Mouse (Mus musculus) layer of hippocampus, postnatal 10 days (tissue): Measurements from ENCODE around the gene Vgf. TPM values are rescaled to one million over a fixed set of nuclear protein-coding genes. Genes with fewer than 3 reads are reported as not detected.

ENCODE experiments used
- DNase-seq, 2 experiments: peaks; one replicate each; pipeline ENCODE4 v3.0.0; 2021; ENCODE audit warnings: low spot score in 2 of 2
- long read RNA-seq: library from polyadenylated mRNA; stranded (forward); transcript quantifications from one replicate; pipeline ENCODE4 v2.0.0, GENCODE M21; 2023
- total RNA-seq, 2 experiments: library from RNA; stranded (reverse); gene quantifications; 2 replicates each; pipeline ENCODE4 v1.2.3; 2021

The Vgf gene
- 100 to 1,000 TPM; 253 to 268 TPM for total RNA-seq
- long read RNA-seq, transcript Vgf-203 (2 exons, 581 nt): minor isoform, 8 of 81 reads
- long read RNA-seq, transcript Vgf-201 (2 exons, 2,553 nt): major isoform, 37 of 81 reads
- long read RNA-seq, partial matches to known transcripts: 2 of 81 reads
- long read RNA-seq, other reads (novel, unspliced or antisense): 34 of 81 reads

- no peak for DNase-seq
Measured at GRCm38 (mm10) chr5:137026092-137026491, at the start of gene Vgf. Gene Vgf (plus strand): TSS chr5:137026392.

GRCm38 (mm10) chr5:136977769-136978168 lies 48.4 kb upstream of the Vgf start:
- no peak for DNase-seq

GRCm38 (mm10) chr5:136979762-136980161 lies 46.4 kb upstream of the Vgf start:
- no peak for DNase-seq

GRCm38 (mm10) chr5:136980974-136981373 lies 45.2 kb upstream of the Vgf start:
- DNase-seq: no peak

- DNase-seq: peak; percentile 56 to 60
Measured at GRCm38 (mm10) chr5:136982338-136982930, 43.8 kb upstream of the Vgf start.

GRCm38 (mm10) chr5:136984828-136985227 lies 41.4 kb upstream of the Vgf start:
- DNase-seq: no peak

GRCm38 (mm10) chr5:136986695-136987137 lies 39.5 kb upstream of the Vgf start, which contains the start of gene Plod3:
Gene Plod3 (plus strand): TSS chr5:136987019.
- DNase-seq: peak; percentile 95 to 96

GRCm38 (mm10) chr5:136987138-136987933 lies 38.9 kb upstream of the Vgf start:
- DNase-seq: peak; percentile 79 to 82

- DNase-seq: no peak
Measured at GRCm38 (mm10) chr5:136987934-136988271, 38.3 kb upstream of the Vgf start, which contains the start of gene Znhit1. Gene Znhit1 (minus strand): TSS chr5:136988021.

GRCm38 (mm10) chr5:136988420-136988819 lies 37.8 kb upstream of the Vgf start:
- DNase-seq: peak; percentile 50 to 59

GRCm38 (mm10) chr5:136989801-136990200 lies 36.4 kb upstream of the Vgf start:
- no peak for DNase-seq

- DNase-seq: no peak
Measured at GRCm38 (mm10) chr5:136999449-136999848, 26.7 kb upstream of the Vgf start.

GRCm38 (mm10) chr5:137000612-137001011 lies 25.6 kb upstream of the Vgf start:
- no peak for DNase-seq

- DNase-seq: no peak
Measured at GRCm38 (mm10) chr5:137007276-137007675, 18.9 kb upstream of the Vgf start.

GRCm38 (mm10) chr5:137009988-137010387 lies 16.2 kb upstream of the Vgf start:
- peak; percentile 58 to 67 for DNase-seq

GRCm38 (mm10) chr5:137012401-137012950 lies 13.7 kb upstream of the Vgf start:
- DNase-seq: no peak

GRCm38 (mm10) chr5:137015913-137016312 lies 10.3 kb upstream of the Vgf start:
- DNase-seq: no peak

- no peak for DNase-seq
Measured at GRCm38 (mm10) chr5:137024318-137024717, 1.9 kb upstream of the Vgf start.

GRCm38 (mm10) chr5:137025132-137025531 lies 1.1 kb upstream of the Vgf start:
- DNase-seq: peak; percentile 91

- DNase-seq: peak in 1 of 2 experiments; percentile 33
Measured at GRCm38 (mm10) chr5:137028561-137029272, 2.5 kb downstream of the Vgf start.

- DNase-seq: no peak
Measured at GRCm38 (mm10) chr5:137029273-137029585, 3.0 kb downstream of the Vgf start.
